Mouse (Mus musculus) neural tube, embryonic 13.5 days (tissue): ENCODE measurements around the gene Atg2b. TPM values are rescaled to one million over a fixed set of nuclear protein-coding genes. Genes with fewer than 3 reads are reported as not detected.

Source experiments
- ATAC-seq: fragments of 200-750 bp; cut with Nextera tagmentation; 2 replicates; pipeline ENCODE4 v1.8.0; 2017; ENCODE audit warnings: low read depth, mild to moderate bottlenecking, moderate TSS enrichment, moderate library complexity
- H3K27ac ChIP-seq: fragments of 300-500 bp; sonication (generic); replicated peaks from 2 replicates; pipeline ENCODE4 v1.5.1; 2015; ENCODE audit warnings: moderate library complexity, mild to moderate bottlenecking, inconsistent platforms
- H3K27me3 ChIP-seq: fragments of 300-500 bp; sonication (generic); 2 replicates; pipeline ENCODE4 v1.6.1; 2015; ENCODE audit warnings: mild to moderate bottlenecking, inconsistent platforms
- H3K36me3 ChIP-seq: fragments of 300-500 bp; sonication (generic); 2 replicates; pipeline ENCODE4 v1.6.1; 2015; ENCODE audit warnings: mild to moderate bottlenecking, inconsistent platforms
- H3K4me1 ChIP-seq: fragments of 300-500 bp; sonication (generic); replicated peaks from 2 replicates; pipeline ENCODE4 v1.6.1; 2015; ENCODE audit warnings: inconsistent platforms
- H3K4me2 ChIP-seq: fragments of 300-500 bp; sonication (generic); 2 replicates; pipeline ENCODE4 v1.6.1; 2015; ENCODE audit warnings: inconsistent platforms, mild to moderate bottlenecking, moderate library complexity
- H3K4me3 ChIP-seq: fragments of 300-500 bp; sonication (generic); 2 replicates; pipeline ENCODE4 v1.5.1; 2015; ENCODE audit warnings: mild to moderate bottlenecking, inconsistent platforms
- H3K9ac ChIP-seq: fragments of 300-500 bp; sonication (generic); 2 replicates; pipeline ENCODE4 v1.6.1; 2015; ENCODE audit warnings: moderate library complexity, mild to moderate bottlenecking, inconsistent platforms
- H3K9me3 ChIP-seq: fragments of 300-500 bp; sonication (generic); 2 replicates; pipeline ENCODE4 v1.6.1; 2016; ENCODE audit warnings: inconsistent platforms
- WGBS: fragments of 180-500 bp; shearing (Covaris S2); methylation state at CpG from one replicate; pipeline ENCODE4 v1.1.7; 2015; 5-methylcytosine and 5-hydroxymethylcytosine counted together
- polyA plus RNA-seq: library from polyadenylated mRNA; unstranded; fragments of >200 nt; fragmentation: Nextera tagmentation; extraction: Ambion mirVana; gene quantifications from 2 replicates; pipeline ENCODE4 v1.2.1, GENCODE M21; 2015

The Atg2b gene
- polyA plus RNA-seq, 1 experiment from 2014 or later, result 13.9 TPM

DNA sequence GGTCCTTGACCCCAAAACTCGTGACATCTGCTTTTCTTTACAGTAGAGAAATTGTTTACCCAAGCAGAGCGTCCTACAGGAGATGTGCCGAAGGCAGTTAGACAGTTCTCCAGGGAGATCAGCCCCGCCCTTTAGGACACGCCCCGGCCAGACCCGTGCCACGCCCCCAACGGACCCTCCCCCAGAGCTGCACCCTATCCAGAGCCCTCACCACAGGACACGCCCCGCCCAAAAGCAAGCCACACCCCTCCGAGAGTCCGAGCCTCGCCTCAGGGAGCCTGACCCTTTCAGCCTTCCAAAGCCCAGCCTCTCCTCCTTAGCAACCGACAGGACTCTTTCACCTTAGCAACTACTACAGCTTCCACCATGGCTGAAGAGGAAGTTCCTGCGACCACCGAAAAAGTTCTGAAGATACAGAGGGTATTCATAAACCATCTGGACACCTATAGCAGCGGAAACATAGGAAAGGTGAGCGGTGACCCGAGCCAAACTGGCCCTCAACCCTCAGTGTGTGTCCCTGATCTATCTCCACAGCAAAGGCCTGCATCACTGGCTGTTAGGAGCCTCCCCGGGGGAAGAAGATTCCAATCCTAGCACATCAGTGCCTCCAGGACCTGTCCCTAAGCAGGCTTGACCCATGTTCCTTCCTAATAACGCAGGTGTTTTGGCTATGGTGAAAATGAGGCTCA is 20.9 kb upstream of the Atg2b start, which contains the start of gene Ak7:
Gene Ak7, plus strand, starts transcription at position 178 of the 689 bp plus-strand sequence.
- Histone ChIP-seq H3K4me2 (peak within 1 kb of the TSS; percentile 33), H3K4me1 (peaks cover 9% of the 10 kb centered on the region), H3K9me3 (no peaks in the 10 kb centered on the region), H3K27ac (no peak within 1 kb of the TSS), H3K27me3 (no peaks in the 10 kb centered on the region), H3K9ac (no peak within 1 kb of the TSS), H3K36me3 (peaks cover 12% of the 10 kb centered on the region), H3K4me3 (no peak within 1 kb of the TSS)
- WGBS, result 11% methylated on average over 22 of the region's 22 CpGs
- peak; percentile 59; the same call in 1 of the 2 replicates for ATAC-seq

DNA sequence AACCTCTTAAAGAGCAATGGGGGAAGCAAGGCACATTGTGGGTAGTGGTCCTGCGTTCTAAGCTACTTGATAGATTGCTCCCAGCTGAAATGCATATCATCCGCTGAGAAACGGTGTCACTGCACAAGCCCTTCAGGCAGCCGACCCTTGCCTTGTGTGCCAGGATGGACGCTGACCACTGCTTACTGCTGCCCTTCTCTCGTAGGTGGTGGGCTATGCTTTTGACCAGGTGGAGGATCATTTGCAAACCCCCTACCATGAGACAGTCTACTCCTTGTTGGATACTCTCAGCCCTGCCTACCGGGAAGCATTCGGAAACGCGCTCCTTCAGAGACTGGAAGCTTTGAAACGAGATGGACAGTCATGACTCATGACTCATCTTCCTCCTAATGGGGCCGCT is 15.4 kb upstream of the Atg2b start:
- H3K27ac ChIP-seq, result no peak overlapping the region
- H3K27me3 ChIP-seq, result no peaks in the 10 kb centered on the region
- no peak overlapping the region for H3K4me3 ChIP-seq
- ATAC-seq, result no peak
- no peaks in the 10 kb centered on the region for H3K9me3 ChIP-seq
- WGBS, result 93% methylated on average over 12 of the region's 12 CpGs
- no peak overlapping the region for H3K4me2 ChIP-seq
- H3K36me3 ChIP-seq, result peaks cover 36% of the 10 kb centered on the region
- H3K4me1 ChIP-seq, result peaks cover 4% of the 10 kb centered on the region
- no peak overlapping the region for H3K9ac ChIP-seq

DNA sequence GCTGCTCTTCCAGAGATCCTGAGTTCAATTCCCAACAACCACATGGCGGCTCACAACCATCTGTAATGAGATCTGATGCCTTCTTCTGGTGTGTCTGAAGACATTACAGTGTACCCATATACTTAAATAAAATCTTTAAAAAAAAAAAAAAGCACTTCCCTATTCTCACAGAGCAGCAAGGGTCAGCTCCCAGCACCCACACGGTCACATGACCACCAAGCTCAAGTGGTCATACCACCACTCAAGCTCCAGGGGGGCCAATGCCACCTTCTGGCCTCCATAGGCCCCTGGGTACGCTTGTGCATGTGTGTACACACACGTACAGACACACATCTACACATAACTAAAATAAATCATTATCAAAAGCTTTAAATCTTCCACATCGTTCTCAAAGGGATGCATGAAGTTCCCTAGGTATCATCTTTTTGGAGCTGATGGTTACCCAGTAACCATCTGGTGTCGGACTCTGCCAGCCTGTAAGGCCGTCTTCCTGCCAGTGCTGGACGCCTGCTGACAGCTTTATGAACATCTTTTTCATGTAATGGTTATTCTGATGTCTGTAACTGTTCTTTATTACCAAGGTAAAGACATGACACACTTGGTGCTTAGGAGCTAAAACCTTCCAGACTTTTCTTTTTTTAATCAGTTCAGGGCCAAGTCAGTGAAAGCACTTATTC is 12.2 kb upstream of the Atg2b start:
- ATAC-seq, result no peak
- H3K36me3 ChIP-seq, result peaks cover 54% of the 10 kb centered on the region

DNA sequence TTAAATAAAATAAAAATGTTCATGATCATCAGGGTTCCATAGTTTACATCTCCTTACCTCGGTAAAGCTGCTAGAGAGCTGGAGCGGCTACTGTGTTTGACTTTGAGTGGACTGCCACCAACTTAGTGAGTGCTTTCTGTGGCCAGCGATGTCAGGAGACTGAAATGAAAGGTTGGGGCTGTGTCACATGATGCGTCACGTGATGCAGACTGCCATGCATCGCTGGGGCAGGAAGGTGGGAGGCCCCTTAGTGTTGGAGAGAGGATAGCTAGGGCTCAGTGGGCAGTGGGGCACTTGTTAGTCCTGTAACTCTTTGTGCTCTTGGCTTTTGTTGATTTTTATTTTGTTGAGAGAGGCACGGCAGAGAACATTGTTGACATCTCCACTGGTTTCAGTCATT is 10.8 kb upstream of the Atg2b start:
- Histone ChIP-seq H3K4me2 (no peak overlapping the region), H3K4me3 (no peak overlapping the region), H3K27ac (no peak overlapping the region), H3K4me1 (no peaks in the 10 kb centered on the region), H3K9me3 (no peaks in the 10 kb centered on the region), H3K9ac (no peak overlapping the region), H3K27me3 (no peaks in the 10 kb centered on the region), H3K36me3 (peaks cover 54% of the 10 kb centered on the region)
- ATAC-seq, result no peak
- WGBS, result 83% methylated on average over 7 of the region's 7 CpGs

More for the DNA sequence above, 12.2 kb upstream of the Atg2b start:
- Histone ChIP-seq H3K27ac (no peak overlapping the region), H3K4me3 (no peak overlapping the region), H3K27me3 (no peaks in the 10 kb centered on the region), H3K9me3 (no peaks in the 10 kb centered on the region), H3K4me1 (no peaks in the 10 kb centered on the region), H3K4me2 (no peak overlapping the region), H3K9ac (no peak overlapping the region)
- 84% methylated on average over 8 of the region's 8 CpGs for WGBS

DNA sequence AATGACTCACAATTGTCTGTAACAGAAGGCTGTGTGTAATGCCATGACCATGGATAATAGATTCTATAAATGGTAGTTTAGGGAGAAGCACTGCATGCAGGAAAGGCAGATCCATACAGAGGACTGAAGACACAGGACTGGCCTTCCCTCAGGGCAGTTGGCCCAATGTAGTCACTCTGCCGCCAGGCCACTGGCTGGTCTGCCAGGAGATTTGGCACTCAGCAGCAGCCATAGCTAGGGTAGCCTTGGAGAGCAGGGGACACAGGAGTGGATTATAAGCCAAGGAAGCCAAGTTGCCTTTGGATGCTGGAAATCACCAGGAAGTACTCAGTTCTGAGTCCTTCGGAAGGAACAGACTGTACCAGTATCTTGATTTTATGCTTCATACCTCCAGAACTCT is 9.0 kb upstream of the Atg2b start:
- Histone ChIP-seq H3K4me3 (no peak overlapping the region), H3K9ac (no peak overlapping the region), H3K9me3 (no peaks in the 10 kb centered on the region), H3K4me2 (no peak overlapping the region), H3K27me3 (no peaks in the 10 kb centered on the region), H3K27ac (no peak overlapping the region), H3K36me3 (peaks cover 55% of the 10 kb centered on the region), H3K4me1 (no peaks in the 10 kb centered on the region)
- WGBS, result 98% methylated on average over 2 of the region's 2 CpGs
- no peak for ATAC-seq

DNA sequence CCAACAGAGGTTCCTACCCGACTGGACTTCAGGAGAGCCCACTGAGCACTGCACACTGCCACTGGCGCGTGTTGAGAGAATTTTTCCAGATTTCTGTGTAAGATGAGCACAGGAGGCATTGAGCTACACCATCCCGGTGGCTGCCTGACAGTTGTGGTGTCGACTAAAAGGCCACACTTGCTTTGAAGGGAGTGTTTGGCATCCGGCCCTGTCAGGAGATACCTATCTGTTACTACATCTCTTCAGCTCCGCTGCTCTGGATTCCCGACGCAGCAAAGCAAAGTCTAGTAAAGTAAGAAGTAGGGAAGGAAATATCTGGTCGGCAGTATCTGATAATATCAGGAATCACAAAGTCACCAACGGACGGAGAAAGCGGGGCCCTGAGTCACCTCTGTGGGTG is 4.4 kb upstream of the Atg2b start:
- Histone ChIP-seq H3K36me3 (peaks cover 52% of the 10 kb centered on the region), H3K4me1 (peaks cover 19% of the 10 kb centered on the region), H3K4me2 (no peak overlapping the region), H3K27ac (no peak overlapping the region), H3K27me3 (no peaks in the 10 kb centered on the region), H3K9ac (no peak overlapping the region), H3K4me3 (no peak overlapping the region), H3K9me3 (no peaks in the 10 kb centered on the region)
- no peak for ATAC-seq
- WGBS, result 95% methylated on average over 13 of the region's 13 CpGs

DNA sequence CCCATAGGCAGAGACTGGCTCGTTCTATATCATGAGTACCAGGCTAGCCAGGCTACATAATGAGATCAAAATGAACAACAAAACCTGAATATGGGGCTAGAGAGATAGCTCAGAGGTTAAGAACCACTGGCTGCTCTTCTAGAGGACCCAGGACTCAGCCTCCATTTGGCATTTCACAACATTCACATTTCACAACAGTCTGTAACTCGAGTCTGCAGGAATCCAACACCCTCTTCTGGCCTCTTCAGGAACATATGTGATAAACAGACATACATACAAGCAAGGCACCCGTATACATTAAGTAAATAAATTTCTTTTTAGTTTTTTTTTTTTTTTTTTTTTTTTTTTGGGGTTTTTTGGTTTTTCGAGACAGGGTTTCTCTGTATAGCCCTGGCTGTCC is 3.5 kb upstream of the Atg2b start:
- Histone ChIP-seq H3K4me3 (no peak overlapping the region), H3K9me3 (no peaks in the 10 kb centered on the region), H3K9ac (no peak overlapping the region), H3K27me3 (no peaks in the 10 kb centered on the region), H3K4me1 (peaks cover 25% of the 10 kb centered on the region), H3K27ac (no peak overlapping the region), H3K4me2 (no peak overlapping the region), H3K36me3 (peaks cover 44% of the 10 kb centered on the region)
- WGBS, result 93% methylated on average over 4 of the region's 4 CpGs
- ATAC-seq, result no peak

DNA sequence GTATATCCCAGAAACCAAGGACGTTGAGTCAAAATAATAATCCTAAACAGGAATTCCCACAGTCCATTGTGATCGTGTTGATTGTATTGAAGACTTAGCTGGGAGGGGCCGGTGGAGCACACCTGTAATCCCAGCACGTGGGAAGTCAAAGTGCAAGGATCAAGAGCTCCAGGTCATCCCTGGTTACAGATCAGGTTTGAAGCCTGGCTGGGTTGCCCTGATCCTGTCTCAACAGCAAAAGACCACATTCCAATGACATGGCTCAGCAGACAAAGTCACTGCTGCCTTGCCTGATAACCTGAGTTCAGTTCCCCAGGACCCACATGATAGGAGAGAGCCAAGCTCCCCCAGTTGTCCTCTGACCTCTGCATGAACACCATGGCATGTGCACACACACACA is 2.4 kb upstream of the Atg2b start:
- Histone ChIP-seq H3K27me3 (no peaks in the 10 kb centered on the region), H3K4me3 (no peak overlapping the region), H3K27ac (no peak overlapping the region), H3K36me3 (peaks cover 35% of the 10 kb centered on the region), H3K4me1 (peaks cover 37% of the 10 kb centered on the region), H3K9ac (no peak overlapping the region), H3K4me2 (no peak overlapping the region), H3K9me3 (no peaks in the 10 kb centered on the region)
- no peak for ATAC-seq
- 94% methylated on average over 4 of the region's 4 CpGs for WGBS

DNA sequence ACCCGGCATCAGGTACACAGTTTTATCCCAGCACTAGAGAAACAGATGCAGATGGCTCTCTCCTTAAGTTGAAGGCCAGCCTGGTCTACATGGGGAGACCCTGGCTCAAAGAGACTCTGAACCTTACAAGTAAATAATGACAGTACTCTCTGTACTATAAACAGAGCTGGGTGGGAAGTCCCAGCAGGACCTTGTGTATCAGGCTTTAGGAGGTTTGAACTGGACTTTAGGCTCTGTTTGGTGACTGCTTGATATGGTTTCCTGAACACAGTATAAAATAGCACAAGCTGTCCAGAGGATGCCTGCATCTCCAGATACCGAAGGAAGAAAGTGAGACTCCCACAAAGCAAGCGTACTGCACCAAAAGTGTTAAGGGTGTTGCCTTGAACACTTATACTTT is 1.8 kb upstream of the Atg2b start:
- Histone ChIP-seq H3K4me2 (peak overlapping the region; percentile 93), H3K9ac (peak overlapping the region; percentile 94; the same call in 1 of the 2 replicates), H3K9me3 (no peaks in the 10 kb centered on the region), H3K36me3 (peaks cover 29% of the 10 kb centered on the region), H3K27me3 (no peaks in the 10 kb centered on the region), H3K4me1 (peaks cover 42% of the 10 kb centered on the region), H3K4me3 (peak overlapping the region; percentile 98; the same call in 1 of the 2 replicates), H3K27ac (no peak overlapping the region)
- no peak for ATAC-seq
- 94% methylated on average over 3 of the region's 3 CpGs for WGBS

DNA sequence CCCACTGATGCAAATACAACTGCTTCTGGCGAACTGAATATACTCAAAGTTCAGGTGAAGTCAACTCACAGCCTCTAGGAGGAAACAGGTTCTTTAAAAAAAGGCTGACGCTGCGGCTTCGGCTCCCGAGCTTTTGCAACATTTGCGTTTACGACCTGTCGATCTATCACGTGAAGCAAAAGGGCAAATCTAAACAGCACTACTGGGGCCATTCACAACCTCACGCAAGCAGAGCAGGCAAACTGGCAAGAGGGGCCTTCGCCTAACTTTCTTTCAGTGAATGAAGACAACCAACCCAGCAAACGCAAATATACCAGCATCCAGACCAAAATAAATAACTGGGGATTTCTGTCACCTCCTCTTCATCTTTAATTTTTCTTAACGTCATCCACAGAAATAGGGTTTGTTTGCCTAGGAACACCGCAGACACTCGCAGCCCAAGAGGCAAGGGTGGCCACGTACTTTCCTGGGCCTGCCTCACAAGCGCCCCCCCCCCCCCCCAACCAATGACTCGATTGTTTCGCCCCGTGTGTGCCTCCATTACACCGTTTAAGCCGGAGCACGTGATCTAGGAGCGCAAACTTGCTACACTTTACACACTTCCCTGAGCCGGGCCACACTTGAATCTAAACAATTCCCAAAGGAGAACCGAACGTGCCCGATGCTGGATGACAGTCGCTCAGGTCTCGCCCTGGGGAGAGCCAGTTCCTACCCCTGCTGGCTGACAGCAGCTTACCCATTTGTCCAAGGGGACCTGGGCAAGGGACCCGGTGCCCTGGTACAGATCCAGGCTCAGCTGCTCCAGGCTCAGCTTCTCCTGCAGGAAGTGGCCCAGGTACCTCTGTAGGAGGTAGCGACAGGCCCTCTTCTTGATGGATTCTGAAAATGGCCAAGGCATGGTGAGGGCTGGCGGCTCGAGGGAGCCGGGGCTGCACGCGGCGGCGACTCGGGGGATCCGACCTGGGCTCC is 794 bp downstream of the Atg2b start, which contains the start of gene Gskip:
Gene Gskip, plus strand, starts transcription at position 897 of the 969 bp plus-strand sequence.
- Histone ChIP-seq H3K4me3 (peak within 1 kb of the TSS; percentile 98), H3K4me1 (peaks cover 42% of the 10 kb centered on the region), H3K36me3 (peaks cover 5% of the 10 kb centered on the region), H3K9me3 (no peaks in the 10 kb centered on the region), H3K27ac (peak within 1 kb of the TSS; percentile 96), H3K9ac (peak within 1 kb of the TSS; percentile 94), H3K27me3 (no peaks in the 10 kb centered on the region), H3K4me2 (peak within 1 kb of the TSS; percentile 93)
- under 1% methylated on average over 41 of the region's 41 CpGs for WGBS
- ATAC-seq, result peak; percentile 69

DNA sequence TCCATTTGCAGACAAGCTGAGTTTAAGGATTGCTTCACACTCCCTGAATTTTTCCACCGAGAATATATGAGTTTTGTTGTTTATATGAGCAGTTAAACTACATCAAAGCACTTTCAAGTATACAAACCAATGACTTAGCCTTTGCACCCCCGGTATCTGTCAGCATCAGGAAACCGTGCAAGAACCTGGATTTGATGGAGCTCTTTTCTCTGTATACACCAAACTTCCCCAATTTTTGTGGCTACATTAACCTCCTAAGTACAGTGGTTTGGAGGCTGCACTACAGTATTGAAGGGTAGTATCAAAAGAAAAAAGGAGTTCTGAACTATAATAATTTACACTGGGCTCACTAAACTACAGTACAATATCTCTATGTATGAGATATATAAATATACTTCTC is 6.2 kb downstream of the Atg2b start:
- H3K4me2 ChIP-seq, result no peak overlapping the region
- no peaks in the 10 kb centered on the region for H3K9me3 ChIP-seq
- no peak overlapping the region for H3K4me3 ChIP-seq
- peaks cover 18% of the 10 kb centered on the region for H3K4me1 ChIP-seq
- no peak overlapping the region for H3K9ac ChIP-seq
- WGBS, result 91% methylated on average over 3 of the region's 3 CpGs
- no peaks in the 10 kb centered on the region for H3K27me3 ChIP-seq
- ATAC-seq, result no peak
- H3K27ac ChIP-seq, result no peak overlapping the region
- peaks cover 14% of the 10 kb centered on the region for H3K36me3 ChIP-seq

DNA sequence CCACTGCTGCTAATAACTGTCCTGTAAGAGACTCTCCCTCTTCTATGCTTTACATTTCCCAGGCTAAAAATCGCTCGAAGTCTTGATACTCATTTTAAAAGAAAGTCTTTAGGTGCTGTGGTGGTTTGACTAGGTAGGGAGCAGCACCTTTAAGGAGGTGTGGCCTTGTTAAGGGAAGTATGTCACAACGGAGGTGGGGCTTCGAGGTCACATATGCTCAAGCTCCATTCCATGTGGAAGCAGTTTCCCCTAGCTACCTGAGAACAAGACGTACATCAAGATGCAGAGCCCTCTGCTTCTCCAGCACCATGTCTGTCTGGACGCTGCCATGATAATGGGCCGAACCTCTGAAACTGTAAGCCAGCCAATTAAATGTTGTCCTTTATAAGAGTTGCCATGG is 6.8 kb downstream of the Atg2b start:
- WGBS, result 90% methylated on average over 7 of the region's 7 CpGs
- Histone ChIP-seq H3K4me2 (no peak overlapping the region), H3K9me3 (no peaks in the 10 kb centered on the region), H3K4me3 (no peak overlapping the region), H3K27ac (no peak overlapping the region), H3K9ac (no peak overlapping the region), H3K27me3 (no peaks in the 10 kb centered on the region), H3K4me1 (peaks cover 13% of the 10 kb centered on the region), H3K36me3 (peaks cover 19% of the 10 kb centered on the region)
- no peak for ATAC-seq
